Mouse (Mus musculus): ENCODE measurements at regions not wholly inside any gene's neighbourhood (a gene's known extent, or its start where the extent isn't known, plus 50 kb on each side); places are given as distances from the start of the nearest gene placed in this dataset.

GRCm38 (mm10) chr5:91709494-91710286 is 192.3 kb downstream of the Parm1 start:
- Histone ChIP-seq H3K9me3 (no peaks in the 10 kb centered on the region), H3K27me3 (replicated peaks; ENCODE audit: low read depth, poor library complexity, severe bottlenecking) (no peaks in the 10 kb centered on the region), H3K36me3 (replicated peaks) (no peaks in the 10 kb centered on the region), H3K27ac (replicated peaks) (no peak overlapping the region), H3K4me1 (peaks cover 31% of the 10 kb centered on the region), H3K4me3 (no peak overlapping the region)
- no peak for DNase-seq (ENCODE audit: low spot score)
- WGBS = 86% methylated on average over 1 of the region's 1 CpGs

GRCm38 (mm10) chr5:91708149-91708548 is 190.7 kb downstream of the Parm1 start:
- H3K36me3 ChIP-seq (replicated peaks) = no peaks in the 10 kb centered on the region
- no peaks in the 10 kb centered on the region for H3K27me3 ChIP-seq (replicated peaks; ENCODE audit: low read depth, poor library complexity, severe bottlenecking)
- H3K4me1 ChIP-seq = peaks cover 20% of the 10 kb centered on the region
- H3K27ac ChIP-seq (replicated peaks) = no peak overlapping the region
- DNase-seq (ENCODE audit: low spot score) = no peak
- no peaks in the 10 kb centered on the region for H3K9me3 ChIP-seq
- no peak overlapping the region for H3K4me3 ChIP-seq
- WGBS = 90% methylated on average over 6 of the region's 6 CpGs

- H3K36me3 ChIP-seq (replicated peaks) = no peaks in the 10 kb centered on the region
- WGBS = 71% methylated on average over 6 of the region's 6 CpGs
- H3K27ac ChIP-seq (replicated peaks) = no peak overlapping the region
- no peaks in the 10 kb centered on the region for H3K27me3 ChIP-seq (replicated peaks; ENCODE audit: low read depth, poor library complexity, severe bottlenecking)
- peaks cover 18% of the 10 kb centered on the region for H3K4me1 ChIP-seq
- H3K9me3 ChIP-seq = no peaks in the 10 kb centered on the region
- no peak overlapping the region for H3K4me3 ChIP-seq
- DNase-seq (ENCODE audit: low spot score) = no peak
Measured at GRCm38 (mm10) chr5:91697075-91697474, 179.7 kb downstream of the Parm1 start.

GRCm38 (mm10) chr5:91696532-91696931 is 179.1 kb downstream of the Parm1 start:
- Histone ChIP-seq H3K27ac (replicated peaks) (no peak overlapping the region), H3K36me3 (replicated peaks) (no peaks in the 10 kb centered on the region), H3K27me3 (replicated peaks; ENCODE audit: low read depth, poor library complexity, severe bottlenecking) (no peaks in the 10 kb centered on the region), H3K4me3 (no peak overlapping the region), H3K4me1 (peaks cover 24% of the 10 kb centered on the region), H3K9me3 (no peaks in the 10 kb centered on the region)
- WGBS = 87% methylated on average over 6 of the region's 6 CpGs
- no peak for DNase-seq (ENCODE audit: low spot score)

GRCm38 (mm10) chr5:91695632-91696031 is 178.2 kb downstream of the Parm1 start:
- H3K36me3 ChIP-seq (replicated peaks) = no peaks in the 10 kb centered on the region
- H3K4me3 ChIP-seq = no peak overlapping the region
- peaks cover 31% of the 10 kb centered on the region for H3K4me1 ChIP-seq
- DNase-seq (ENCODE audit: low spot score) = no peak
- H3K9me3 ChIP-seq = no peaks in the 10 kb centered on the region
- no peak overlapping the region for H3K27ac ChIP-seq (replicated peaks)
- no peaks in the 10 kb centered on the region for H3K27me3 ChIP-seq (replicated peaks; ENCODE audit: low read depth, poor library complexity, severe bottlenecking)
- WGBS = 82% methylated on average over 3 of the region's 3 CpGs

- Histone ChIP-seq H3K4me1 (peaks cover 31% of the 10 kb centered on the region), H3K27ac (replicated peaks) (no peak overlapping the region), H3K9me3 (no peaks in the 10 kb centered on the region), H3K4me3 (no peak overlapping the region), H3K27me3 (replicated peaks; ENCODE audit: low read depth, poor library complexity, severe bottlenecking) (no peaks in the 10 kb centered on the region), H3K36me3 (replicated peaks) (no peaks in the 10 kb centered on the region)
- no peak for DNase-seq (ENCODE audit: low spot score)
- 85% methylated on average over 11 of the region's 11 CpGs for WGBS
Measured at GRCm38 (mm10) chr5:91693277-91693676, 175.9 kb downstream of the Parm1 start.

- no peaks in the 10 kb centered on the region for H3K27me3 ChIP-seq (replicated peaks; ENCODE audit: low read depth, poor library complexity, severe bottlenecking)
- no peaks in the 10 kb centered on the region for H3K36me3 ChIP-seq (replicated peaks)
- 17% methylated on average over 6 of the region's 6 CpGs for WGBS
- peaks cover 31% of the 10 kb centered on the region for H3K4me1 ChIP-seq
- H3K27ac ChIP-seq (replicated peaks) = no peak overlapping the region
- DNase-seq (ENCODE audit: low spot score) = peak; percentile 39
- no peak overlapping the region for H3K4me3 ChIP-seq
- no peaks in the 10 kb centered on the region for H3K9me3 ChIP-seq
Measured at GRCm38 (mm10) chr5:91692292-91692691, 174.9 kb downstream of the Parm1 start.

- Histone ChIP-seq H3K9me3 (no peaks in the 10 kb centered on the region), H3K36me3 (replicated peaks) (no peaks in the 10 kb centered on the region), H3K27ac (replicated peaks) (no peak overlapping the region), H3K27me3 (replicated peaks; ENCODE audit: low read depth, poor library complexity, severe bottlenecking) (no peaks in the 10 kb centered on the region), H3K4me1 (no peaks in the 10 kb centered on the region), H3K4me3 (no peak overlapping the region)
- DNase-seq (ENCODE audit: low spot score) = no peak
- 83% methylated on average over 6 of the region's 6 CpGs for whole genome bisulfite sequencing
Measured at GRCm38 (mm10) chr5:91678727-91679126, 161.3 kb downstream of the Parm1 start.

Data from embryonic facial prominence, embryonic 10.5 days (tissue).